Mouse (Mus musculus) stomach, embryonic 14.5 days (tissue): ENCODE measurements at regions not wholly inside any gene's neighbourhood (a gene's known extent, or its start where the extent isn't known, plus 50 kb on each side); places are given as distances from the start of the nearest gene placed in this dataset.

Experiments used
- ATAC-seq: fragments of 200-750 bp; cut with Nextera tagmentation; 2 replicates; pipeline ENCODE4 v1.8.0; 2017; ENCODE audit warnings: low read depth, moderate TSS enrichment; ENCODE audit not compliant: insufficient number of reproducible peaks, insufficient read depth, low FRiP score
- H3K27ac ChIP-seq: fragments of 300-500 bp; sonication (generic); 2 replicates; pipeline ENCODE4 v1.5.1; 2014; ENCODE audit warnings: mild to moderate bottlenecking, low read length, moderate library complexity, mixed read lengths
- H3K27me3 ChIP-seq: fragments of 300-500 bp; sonication (generic); 2 replicates; pipeline ENCODE4 v1.6.1; 2014; ENCODE audit warnings: low read length, control low read depth, mixed read lengths; ENCODE audit not compliant: control insufficient read depth, insufficient read depth
- H3K36me3 ChIP-seq: fragments of 300-500 bp; sonication (generic); 2 replicates; pipeline ENCODE4 v1.6.1; 2014; ENCODE audit warnings: mild to moderate bottlenecking, control low read depth, low read length, moderate library complexity, mixed read lengths; ENCODE audit not compliant: control insufficient read depth, insufficient read depth
- H3K4me1 ChIP-seq: fragments of 300-500 bp; sonication (generic); 2 replicates; pipeline ENCODE4 v1.6.1; 2014; ENCODE audit warnings: low read length, control low read depth, mixed read lengths; ENCODE audit not compliant: control insufficient read depth, insufficient read depth
- H3K4me2 ChIP-seq: fragments of 300-500 bp; sonication (generic); replicated peaks from 2 replicates; pipeline ENCODE4 v1.6.1; 2014; ENCODE audit warnings: low read depth, low read length, control low read depth
- H3K4me3 ChIP-seq: fragments of 300-500 bp; sonication (generic); 2 replicates; pipeline ENCODE4 v1.5.1; 2014; ENCODE audit warnings: low read depth, low read length, control low read depth
- H3K9ac ChIP-seq: fragments of 300-500 bp; sonication (generic); replicated peaks from 2 replicates; pipeline ENCODE4 v1.6.1; 2014; ENCODE audit warnings: low read depth, mild to moderate bottlenecking, control low read depth, low read length, moderate library complexity, mixed read lengths
- H3K9me3 ChIP-seq: fragments of 300-500 bp; sonication (generic); 2 replicates; pipeline ENCODE4 v1.6.1; 2016; ENCODE audit warnings: low read depth, low read length, control low read depth; ENCODE audit not compliant: control insufficient read depth
- WGBS: fragments of 180-500 bp; shearing (Covaris S2); extraction: QIAGEN DNeasy Blood & Tissue Kit; methylation state at CpG from one replicate; pipeline ENCODE4 v1.1.7; 2014; 5-methylcytosine and 5-hydroxymethylcytosine counted together

DNA sequence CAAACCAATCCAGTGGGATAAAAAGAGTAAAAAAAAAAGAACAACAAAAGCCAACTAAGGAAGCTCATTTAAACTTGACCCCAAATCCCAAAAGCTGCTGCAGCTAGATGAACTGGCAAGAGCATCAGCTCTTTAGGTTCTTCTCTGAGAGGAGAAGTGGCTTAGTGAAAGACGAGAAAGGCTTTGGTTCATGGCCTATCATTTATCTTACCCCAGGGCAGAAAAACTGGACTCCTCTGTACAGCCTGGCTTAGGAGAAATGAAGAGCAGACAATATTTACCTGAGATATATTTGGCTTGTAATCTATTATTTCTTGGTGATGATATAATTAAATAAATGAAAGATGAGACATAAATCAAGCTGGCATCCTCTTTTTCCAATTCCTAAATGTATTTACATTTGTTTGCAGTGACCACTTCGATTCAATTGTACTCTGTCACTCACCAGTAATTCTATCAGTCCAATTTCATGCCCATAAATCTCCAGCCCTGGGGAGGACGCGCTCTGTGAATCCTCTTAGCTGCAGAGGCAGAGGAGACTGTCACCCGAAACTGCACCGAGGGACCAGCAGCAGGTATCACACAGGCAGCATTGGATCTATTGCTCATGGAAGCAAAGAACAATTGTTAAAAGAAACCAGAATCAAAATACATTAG, 114.8 kb upstream of the Plpp4 start:
- no peak for ATAC-seq
- 65% methylated on average over 6 of the region's 6 CpGs for WGBS

DNA sequence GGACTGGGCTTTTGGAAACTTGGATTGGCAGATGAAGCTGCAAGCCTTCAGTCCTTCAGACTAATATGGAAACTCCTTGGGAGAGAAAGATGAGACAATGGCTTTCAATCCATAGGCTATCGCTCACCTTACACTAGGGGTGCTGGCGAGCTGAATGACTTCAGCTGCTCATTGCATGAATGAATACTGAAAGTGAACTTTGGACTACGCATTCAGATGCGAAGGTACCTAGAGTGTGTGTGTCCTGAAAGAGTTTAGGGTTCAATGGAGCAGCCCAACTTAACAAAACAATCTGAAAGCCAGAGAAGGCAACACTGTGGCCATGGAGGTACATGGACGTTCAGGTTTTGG, 114.3 kb upstream of the Plpp4 start:
- Histone ChIP-seq H3K4me2 (no peak overlapping the region), H3K27me3 (no peaks in the 10 kb centered on the region), H3K27ac (no peak overlapping the region), H3K9ac (no peak overlapping the region), H3K9me3 (no peaks in the 10 kb centered on the region), H3K4me3 (no peak overlapping the region), H3K36me3 (no peaks in the 10 kb centered on the region), H3K4me1 (no peaks in the 10 kb centered on the region)
- 80% methylated on average over 5 of the region's 5 CpGs for WGBS
- no peak for ATAC-seq

More for the DNA sequence above, 114.8 kb upstream of the Plpp4 start:
- Histone ChIP-seq H3K27ac (no peak overlapping the region), H3K4me1 (no peaks in the 10 kb centered on the region), H3K9me3 (no peaks in the 10 kb centered on the region), H3K4me2 (no peak overlapping the region), H3K4me3 (no peak overlapping the region), H3K27me3 (no peaks in the 10 kb centered on the region), H3K36me3 (no peaks in the 10 kb centered on the region), H3K9ac (no peak overlapping the region)

DNA sequence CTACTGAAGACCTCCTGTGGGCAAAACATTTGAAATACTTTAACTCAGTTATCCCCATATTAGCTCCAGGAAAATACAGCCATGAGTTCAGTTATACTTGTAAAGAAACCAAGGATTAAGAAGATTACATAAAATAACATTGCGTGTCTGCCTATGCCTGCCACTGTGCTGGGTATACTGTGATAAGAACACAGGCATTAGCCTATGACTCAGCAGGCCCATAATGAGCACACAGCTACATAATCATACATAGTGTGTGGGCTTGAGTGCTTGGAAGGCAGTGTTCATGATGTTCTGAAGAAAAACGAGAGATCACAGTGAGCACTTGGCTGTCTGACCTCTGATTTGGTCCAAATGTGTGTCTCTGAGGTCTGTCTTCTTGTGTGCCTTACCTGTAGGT, 101.3 kb upstream of the Plpp4 start:
- Histone ChIP-seq H3K27ac (no peak overlapping the region), H3K4me2 (no peak overlapping the region), H3K9me3 (no peaks in the 10 kb centered on the region), H3K36me3 (no peaks in the 10 kb centered on the region), H3K4me1 (no peaks in the 10 kb centered on the region), H3K27me3 (no peaks in the 10 kb centered on the region), H3K9ac (no peak overlapping the region), H3K4me3 (no peak overlapping the region)
- no peak for ATAC-seq
- WGBS: 67% methylated on average over 2 of the region's 2 CpGs

GRCm38 (mm10) chr7:129169971-129170370, 86.9 kb upstream of the Plpp4 start:
- H3K4me3 ChIP-seq: no peak overlapping the region
- WGBS: 87% methylated on average over 7 of the region's 7 CpGs
- no peak overlapping the region for H3K4me2 ChIP-seq
- H3K27me3 ChIP-seq: no peaks in the 10 kb centered on the region
- H3K9me3 ChIP-seq: no peaks in the 10 kb centered on the region
- H3K36me3 ChIP-seq: no peaks in the 10 kb centered on the region
- H3K27ac ChIP-seq: no peak overlapping the region
- H3K9ac ChIP-seq: no peak overlapping the region
- no peaks in the 10 kb centered on the region for H3K4me1 ChIP-seq
- ATAC-seq: no peak

GRCm38 (mm10) chr7:129190933-129191332, 65.9 kb upstream of the Plpp4 start:
- WGBS: 70% methylated on average over 1 of the region's 1 CpGs
- Histone ChIP-seq H3K27ac (no peak overlapping the region), H3K9ac (no peak overlapping the region)

GRCm38 (mm10) chr7:129207029-129207428, 49.8 kb upstream of the Plpp4 start:
- 88% methylated on average over 5 of the region's 5 CpGs for WGBS
- no peaks in the 10 kb centered on the region for H3K4me1 ChIP-seq

More at GRCm38 (mm10) chr7:129190933-129191332, 65.9 kb upstream of the Plpp4 start:
- H3K4me1 ChIP-seq: no peaks in the 10 kb centered on the region
- no peak overlapping the region for H3K4me2 ChIP-seq
- H3K4me3 ChIP-seq: no peak overlapping the region
- no peaks in the 10 kb centered on the region for H3K9me3 ChIP-seq
- H3K27me3 ChIP-seq: no peaks in the 10 kb centered on the region
- H3K36me3 ChIP-seq: no peaks in the 10 kb centered on the region
- ATAC-seq: no peak

More at GRCm38 (mm10) chr7:129207029-129207428, 49.8 kb upstream of the Plpp4 start:
- Histone ChIP-seq H3K36me3 (no peaks in the 10 kb centered on the region), H3K9ac (no peak overlapping the region), H3K27ac (no peak overlapping the region), H3K9me3 (no peaks in the 10 kb centered on the region), H3K4me2 (no peak overlapping the region), H3K4me3 (no peak overlapping the region), H3K27me3 (no peaks in the 10 kb centered on the region)
- no peak for ATAC-seq
